Mouse (Mus musculus) liver (tissue): ENCODE measurements around the gene Senp7.
A peak's percentile ranks its signal among the peaks of the same experiment; 100 is the strongest.
"Not testable (repeated sequence)": the region's sequence is repeated elsewhere in the genome, so short reads cannot be mapped to it uniquely, and the experiment has no call there.

ENCODE experiments used
- DNase-seq: peaks from one replicate; pipeline ENCODE4 v3.0.0-alpha.2; 2020; ENCODE audit warnings: mixed read lengths

The Senp7 gene

GRCm38 (mm10) chr16:56068523-56069070 is 20.5 kb downstream of the Senp7 start:
- DNase-seq = no peak

DNA sequence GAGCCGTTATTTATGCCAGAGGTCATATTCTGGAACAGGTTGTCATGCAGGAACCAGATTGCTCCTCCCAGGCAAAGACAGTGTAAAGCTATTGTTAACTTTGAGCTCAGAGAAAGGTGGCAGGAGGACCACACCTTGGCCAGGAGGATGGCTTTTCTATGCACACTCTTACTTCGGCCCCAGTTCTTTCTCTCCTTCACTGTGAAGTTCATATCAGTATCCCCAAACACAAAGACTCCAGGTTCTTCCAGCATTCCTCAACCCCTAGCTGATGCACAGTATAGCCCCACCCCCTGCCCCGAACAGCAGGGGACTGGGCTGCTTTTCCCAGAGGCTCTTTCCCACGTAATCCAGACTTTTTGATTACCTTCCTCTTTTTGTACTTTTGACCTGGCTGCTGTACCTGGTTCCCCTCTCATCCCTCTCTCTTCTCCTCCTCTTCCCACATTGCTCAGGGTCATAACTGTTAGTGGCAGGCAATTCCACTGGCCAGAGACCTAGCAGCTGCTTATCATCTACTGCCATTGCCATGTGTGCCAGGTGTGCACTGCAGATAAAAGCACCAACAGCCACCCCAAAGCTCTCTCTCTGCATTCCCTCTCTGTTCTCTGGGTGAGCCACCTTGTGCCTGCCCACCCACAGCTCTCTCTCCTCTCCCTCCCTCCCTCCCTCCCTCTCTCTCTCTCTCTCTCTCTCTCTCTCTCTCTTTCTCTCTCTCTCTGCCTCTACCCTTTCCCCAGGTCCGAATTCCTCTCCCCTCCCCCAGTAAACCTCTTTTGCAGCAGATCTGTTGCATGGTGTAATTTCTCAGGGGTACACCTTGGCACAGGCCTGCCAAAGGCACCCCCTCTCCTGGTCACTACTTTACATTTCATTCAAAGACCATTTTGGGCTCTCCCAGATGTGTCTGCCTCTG is 23.4 kb downstream of the Senp7 start:
- peak; percentile 92 for DNase-seq

GRCm38 (mm10) chr16:56072533-56072932 is 24.4 kb downstream of the Senp7 start:
- no peak for DNase-seq

- not testable (repeated sequence) for DNase-seq
These were observed 25.0 kb downstream of the Senp7 start for GRCm38 (mm10) chr16:56073150-56073549.

DNA sequence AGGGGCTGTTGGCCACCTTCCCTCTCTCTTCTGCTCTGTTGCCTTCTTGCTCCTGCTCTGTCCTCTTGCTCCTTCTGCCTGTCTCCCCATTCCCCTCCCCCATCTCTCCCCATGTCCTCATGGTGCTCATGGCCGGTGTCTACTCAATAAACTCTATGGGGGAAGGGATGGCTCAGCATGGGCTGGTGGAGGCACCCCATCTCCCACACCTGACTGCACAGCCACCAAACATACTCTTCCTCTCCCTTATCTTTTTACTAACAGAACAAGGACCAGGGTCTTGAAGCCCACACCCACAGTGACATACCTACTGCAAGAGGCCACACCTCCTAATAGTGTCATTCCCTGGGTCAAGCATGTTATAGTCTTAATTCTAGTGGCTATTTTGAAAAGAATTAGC is 26.0 kb downstream of the Senp7 start:
- peak; percentile 60 for DNase-seq

GRCm38 (mm10) chr16:56074565-56074964 is 26.4 kb downstream of the Senp7 start:
- DNase-seq = peak; percentile 19

DNA sequence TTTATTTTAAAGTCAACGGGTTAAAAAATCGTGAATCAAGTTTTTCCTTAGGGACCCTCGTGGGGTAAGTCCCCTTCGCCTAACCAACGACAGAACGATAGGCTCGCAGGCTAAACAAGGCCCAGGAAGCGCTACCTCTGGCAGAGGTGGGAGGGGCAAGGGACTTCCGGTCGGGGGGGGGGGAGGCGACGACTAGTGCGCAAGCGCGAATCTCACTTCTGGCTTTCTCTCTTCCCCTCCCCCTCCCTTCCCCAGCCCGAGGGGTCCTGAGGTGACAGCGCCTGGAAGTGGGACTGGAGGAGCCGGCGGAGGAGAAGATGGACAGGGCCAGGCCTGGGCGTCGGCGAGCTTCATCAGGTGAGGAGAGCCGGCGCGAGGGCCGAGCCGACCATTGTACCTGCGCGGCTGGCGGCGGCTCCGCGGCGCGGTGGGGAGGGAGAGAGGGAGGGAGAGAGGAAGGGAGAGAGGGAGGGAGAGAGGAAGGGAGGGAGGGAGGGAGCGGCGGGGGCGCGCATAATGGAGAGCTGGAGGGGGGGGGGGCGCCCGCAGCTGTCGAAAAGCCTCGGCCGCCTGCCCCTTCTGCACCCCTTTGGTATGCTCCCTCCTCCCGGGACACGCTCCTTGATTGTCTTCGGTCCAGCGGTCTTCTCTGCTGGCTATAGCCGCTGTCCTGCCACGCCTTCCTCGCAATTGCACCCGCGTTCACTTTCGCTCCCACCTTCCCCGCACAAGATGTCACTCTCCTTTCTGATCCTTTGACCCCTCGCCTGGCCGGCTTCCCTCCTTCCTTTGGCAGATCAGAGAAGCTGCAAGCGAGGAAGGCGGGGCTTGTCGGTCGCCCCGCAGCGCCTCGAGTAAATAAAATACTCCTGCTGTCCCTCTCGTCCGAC is 27.3 kb downstream of the Senp7 start:
- peak; percentile 94 for DNase-seq

DNA sequence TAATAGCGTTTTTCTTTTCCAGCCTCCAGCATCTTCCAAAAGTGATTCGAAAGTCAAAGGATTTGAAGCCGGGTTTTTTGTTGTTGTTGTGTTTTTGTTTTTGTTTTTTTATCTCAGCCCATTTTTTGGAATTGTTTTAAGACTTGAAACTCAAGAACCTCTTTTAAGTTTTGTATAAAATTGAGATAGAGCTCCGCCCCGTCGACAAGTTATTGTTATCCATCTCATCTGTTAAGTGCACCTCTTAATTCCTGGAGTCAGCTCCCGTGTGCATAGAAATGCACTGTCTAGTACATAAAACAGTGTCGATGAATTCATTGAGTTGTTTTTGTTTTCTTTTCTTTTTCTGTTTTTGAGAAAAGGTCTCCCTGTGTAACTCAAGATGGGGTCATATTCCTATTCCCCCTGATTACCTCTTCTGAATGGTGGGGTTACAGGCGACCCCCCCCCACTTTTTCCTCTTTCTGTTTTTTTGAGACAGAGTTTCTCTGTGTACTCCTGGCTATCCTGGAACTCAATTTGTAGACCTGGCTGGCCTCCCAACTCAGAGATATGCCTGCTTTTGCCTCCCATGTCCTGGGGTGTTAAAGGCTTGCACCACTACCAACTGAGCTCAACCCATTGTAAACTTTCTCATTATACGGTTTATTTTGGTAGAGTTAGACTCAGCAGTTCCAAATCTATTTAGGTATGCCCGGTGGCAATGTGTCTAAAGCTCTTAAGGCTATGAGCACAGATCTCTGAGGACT is 28.2 kb downstream of the Senp7 start:
- peak; percentile 37 for DNase-seq

DNA sequence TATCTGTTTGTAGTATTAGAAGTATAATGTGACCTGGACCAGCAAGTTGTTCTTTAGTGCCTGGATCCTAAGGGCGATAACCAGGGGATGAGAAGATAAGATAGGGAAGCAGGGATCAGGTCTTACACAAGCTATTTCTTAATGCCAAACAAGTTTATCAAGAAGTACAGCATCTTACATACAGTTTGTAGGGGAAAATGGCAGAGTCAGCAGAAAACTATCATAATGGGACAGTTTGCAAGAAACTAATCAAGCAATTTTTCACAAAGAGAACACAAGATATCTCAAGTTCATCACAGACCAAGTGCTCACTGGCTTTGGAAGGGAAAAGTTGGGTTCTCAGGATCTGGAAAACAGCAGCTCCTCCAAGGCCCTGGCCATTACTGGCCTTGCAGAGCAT is 31.3 kb downstream of the Senp7 start:
- no peak for DNase-seq

- DNase-seq = no peak
These were observed 33.6 kb downstream of the Senp7 start for GRCm38 (mm10) chr16:56081691-56082090.

DNA sequence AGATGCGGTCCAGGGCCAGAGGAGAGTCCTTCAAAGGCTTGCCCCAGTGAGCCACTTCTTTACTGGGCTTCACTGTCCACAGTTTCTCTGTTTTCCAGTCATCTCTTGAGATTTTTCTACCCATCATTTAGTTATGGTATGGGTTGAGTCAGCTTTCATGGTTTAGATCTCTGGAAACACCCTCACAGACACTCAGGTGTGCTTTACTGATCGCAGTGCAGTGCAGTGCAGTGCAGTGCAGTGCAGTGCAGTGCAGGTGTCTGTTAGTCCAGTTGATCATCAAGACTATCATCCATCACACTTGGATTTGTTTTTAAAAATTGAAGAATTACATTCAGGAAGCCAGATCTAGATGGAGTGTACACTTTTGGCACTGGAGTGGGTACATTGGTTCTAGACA is 38.2 kb downstream of the Senp7 start:
- no peak for DNase-seq

DNA sequence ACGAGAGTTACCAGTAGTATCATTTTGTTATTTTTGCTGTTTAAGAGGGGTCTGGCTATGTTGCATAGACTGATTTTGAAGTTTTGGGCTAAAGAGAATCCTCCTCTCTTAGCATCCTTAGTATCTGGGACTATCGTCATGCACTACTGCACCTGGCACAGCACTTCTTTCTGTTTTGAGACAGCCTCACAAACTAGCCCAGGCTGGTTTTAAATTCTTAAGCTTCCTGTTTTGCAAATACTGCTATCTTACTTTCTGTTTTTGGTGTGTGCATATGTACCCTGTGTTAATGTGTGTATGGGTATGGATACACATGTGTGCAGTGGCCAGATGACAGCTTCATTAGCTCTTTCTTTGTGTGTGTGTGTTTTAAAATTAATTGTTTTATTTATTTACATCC is 42.2 kb downstream of the Senp7 start:
- DNase-seq = no peak

DNA sequence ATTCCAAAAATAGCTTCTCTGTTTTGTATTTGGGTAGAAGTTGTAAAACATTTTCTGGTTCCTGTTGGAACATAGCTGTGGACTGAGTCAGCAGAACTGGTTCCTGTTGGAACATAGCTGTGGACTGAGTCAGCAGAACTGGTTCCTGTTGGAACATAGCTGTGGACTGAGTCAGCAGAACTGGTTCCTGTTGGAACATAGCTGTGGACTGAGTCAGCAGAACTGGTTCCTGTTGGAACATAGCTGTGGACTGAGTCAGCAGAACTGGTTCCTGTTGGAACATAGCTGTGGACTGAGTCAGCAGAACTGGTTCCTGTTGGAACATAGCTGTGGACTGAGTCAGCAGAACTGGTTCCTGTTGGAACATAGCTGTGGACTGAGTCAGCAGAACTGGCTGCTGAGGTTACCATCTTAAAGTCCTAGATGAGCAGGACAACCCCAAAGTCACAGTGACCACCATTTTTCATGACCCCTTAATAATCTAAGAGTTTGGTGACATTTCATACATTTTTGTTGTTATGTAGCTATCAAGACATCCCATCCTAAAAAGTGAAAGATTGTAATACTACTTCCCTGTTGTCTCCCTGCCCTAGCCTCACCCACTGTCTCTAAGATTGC is 48.4 kb downstream of the Senp7 start:
- not testable (repeated sequence) for DNase-seq

DNA sequence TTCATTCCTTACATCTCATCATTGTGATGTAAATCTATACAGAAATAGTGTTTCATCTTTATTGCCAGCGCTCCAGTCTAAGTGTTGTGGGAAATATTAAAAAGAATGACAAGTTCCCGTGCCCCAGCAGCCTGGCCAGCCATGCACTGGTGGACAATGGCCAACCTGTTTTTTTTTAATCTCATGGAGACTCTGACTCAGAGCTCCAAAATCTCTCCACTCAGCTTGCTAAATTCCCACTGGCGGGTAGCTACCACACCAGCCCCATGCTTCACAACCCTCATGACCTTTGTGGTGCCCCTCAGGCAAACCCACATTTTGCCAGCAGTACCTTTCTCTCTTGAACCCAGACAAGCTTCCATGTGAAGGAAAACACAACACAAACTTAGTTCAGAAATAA is 67.6 kb downstream of the Senp7 start:
- DNase-seq = no peak

- DNase-seq = no peak
These were observed 68.0 kb downstream of the Senp7 start for GRCm38 (mm10) chr16:56116155-56116554.

DNA sequence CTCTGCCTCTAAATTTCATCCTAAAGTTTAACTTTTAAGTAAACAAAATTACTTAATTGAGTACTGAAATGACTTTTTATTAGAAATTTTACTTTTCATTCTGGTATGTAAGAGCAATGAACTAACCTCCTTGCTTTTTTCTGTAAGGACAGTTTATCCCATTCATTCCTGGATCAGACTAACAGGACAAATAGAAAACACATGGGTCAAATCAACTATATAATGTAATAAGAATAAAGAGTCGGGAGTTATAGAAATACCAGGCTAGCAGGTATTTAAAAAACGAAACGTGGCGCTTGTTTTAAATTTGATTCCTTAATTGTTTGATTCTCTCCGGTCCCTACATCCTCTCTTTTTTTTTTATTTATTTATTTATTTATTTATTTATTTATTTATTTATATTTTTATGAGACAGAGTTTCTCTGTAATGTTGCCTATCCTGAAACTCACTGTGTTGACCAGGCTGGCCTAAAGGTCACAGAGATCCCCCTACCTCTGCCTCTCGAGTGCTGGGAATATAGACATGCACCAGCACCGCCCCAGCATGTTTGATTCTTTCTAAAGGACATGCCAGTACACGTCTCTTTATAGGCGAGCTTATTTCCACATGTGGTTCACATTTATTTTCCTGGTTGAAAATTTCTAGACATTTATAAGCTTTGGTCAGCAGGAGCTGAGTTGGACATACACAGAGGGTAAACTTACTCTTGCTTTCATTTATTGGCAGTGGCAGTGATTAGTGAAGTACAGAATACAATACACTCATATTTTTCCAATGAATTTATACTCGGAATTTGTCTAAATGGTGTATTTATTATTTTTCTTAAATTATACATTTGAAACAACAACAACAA is 69.4 kb downstream of the Senp7 start:
- no peak for DNase-seq

GRCm38 (mm10) chr16:56122517-56122916 is 74.4 kb downstream of the Senp7 start:
- DNase-seq = no peak

DNA sequence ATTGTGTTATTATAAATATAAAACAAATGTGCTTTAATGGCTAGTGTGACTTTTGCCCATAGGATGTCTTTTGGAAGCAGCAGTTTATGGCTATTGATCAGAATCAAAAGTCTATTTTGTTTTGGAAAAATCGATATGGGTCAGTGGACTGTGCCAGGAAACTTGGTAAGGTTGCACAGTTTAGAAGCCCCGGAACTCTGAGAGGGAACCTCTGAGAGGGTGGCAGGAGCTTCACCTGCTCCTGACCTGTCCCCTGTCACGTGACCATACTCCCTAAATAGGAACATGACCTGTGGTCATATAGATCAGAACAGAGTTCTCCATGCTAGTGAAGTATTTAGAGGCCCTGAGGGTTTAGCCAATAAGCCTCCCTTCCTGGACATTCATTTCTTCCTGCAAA is 75.9 kb downstream of the Senp7 start:
- DNase-seq = no peak

- no peak for DNase-seq
These were observed 83.5 kb downstream of the Senp7 start for GRCm38 (mm10) chr16:56131666-56132065.

DNA sequence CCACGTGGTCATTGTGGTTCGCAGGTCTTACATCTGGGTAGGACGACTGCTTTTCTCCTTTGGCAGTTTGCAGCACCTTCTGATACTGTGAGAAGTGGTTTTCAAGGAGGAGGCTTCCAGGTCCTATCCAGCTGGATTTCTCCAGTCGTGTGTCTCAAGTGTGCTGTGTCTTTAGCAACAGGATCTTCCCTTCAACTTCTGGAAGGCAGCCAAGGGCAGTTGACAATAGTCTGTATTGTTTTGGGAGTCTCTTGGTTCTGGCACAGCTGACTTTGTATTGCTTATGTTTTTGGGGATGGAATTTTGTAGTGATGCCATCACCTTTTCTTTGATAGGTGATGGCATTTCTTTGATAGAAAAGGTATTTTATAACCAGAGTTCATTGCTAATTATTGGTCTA is 86.0 kb downstream of the Senp7 start:
- no peak for DNase-seq

DNA sequence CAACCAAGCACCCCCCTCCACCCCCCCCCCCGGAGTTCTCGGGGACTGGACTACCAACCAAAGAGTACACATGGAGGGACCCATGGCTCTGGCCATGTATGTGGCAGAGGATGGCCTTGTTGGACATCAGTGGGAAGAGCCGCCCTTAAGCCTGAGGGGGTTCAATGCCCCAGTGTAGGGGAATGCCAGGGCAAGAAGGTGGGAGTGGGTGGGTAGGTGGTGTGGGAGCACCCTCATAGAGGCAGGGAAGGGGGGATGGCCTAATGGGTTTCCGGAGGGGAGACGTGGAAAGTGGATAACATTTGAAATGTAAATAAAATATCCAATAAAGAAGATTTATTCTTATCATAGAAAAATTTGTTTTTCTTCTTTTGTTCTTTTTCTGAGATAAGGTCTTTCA is 89.5 kb downstream of the Senp7 start:
- DNase-seq = not testable (repeated sequence)
